Mouse (Mus musculus) spleen, postnatal 36 days (tissue): ENCODE results near the gene Hspb9.

Experiments used
- DNase-seq, 2 experiments: peaks; one replicate each; pipeline ENCODE4 v3.0.0; 2022; ENCODE audit warnings: low spot score in 2 of 2, mixed read lengths in 1 of 2

Gene Hspb9

DNA sequence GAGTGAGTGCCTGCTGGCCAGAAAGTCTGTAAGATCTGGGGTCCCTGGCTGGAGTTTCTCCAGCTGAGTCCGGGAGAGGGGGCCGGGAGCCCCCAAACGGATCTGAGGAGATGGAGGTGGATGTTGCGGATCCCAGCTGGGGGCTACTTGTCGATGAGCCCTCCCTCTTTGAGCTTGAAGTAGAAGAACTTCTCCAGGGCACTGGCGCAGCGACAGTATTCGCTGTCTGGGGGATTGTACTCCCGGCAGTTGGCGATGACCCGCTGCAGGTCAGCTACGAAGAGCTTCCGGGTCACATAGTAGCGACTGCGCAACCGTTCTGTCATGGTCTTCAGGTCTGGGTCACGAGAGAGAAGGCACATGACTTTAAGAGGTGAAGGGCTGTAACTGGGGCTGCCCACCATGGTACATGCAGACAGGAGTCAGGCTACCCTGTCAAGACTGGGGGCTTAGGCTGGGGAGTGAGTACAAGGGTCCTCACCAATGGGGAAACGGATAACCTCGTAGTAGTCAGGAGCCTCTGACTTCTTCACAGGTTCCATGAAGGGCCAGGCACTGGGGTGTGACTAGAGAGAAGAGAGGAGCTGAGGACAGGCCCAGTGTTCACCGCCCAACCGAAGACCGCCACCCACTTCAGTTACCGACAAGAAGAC, 8.4 kb upstream of the Hspb9 start:
- no peak for DNase-seq

DNA sequence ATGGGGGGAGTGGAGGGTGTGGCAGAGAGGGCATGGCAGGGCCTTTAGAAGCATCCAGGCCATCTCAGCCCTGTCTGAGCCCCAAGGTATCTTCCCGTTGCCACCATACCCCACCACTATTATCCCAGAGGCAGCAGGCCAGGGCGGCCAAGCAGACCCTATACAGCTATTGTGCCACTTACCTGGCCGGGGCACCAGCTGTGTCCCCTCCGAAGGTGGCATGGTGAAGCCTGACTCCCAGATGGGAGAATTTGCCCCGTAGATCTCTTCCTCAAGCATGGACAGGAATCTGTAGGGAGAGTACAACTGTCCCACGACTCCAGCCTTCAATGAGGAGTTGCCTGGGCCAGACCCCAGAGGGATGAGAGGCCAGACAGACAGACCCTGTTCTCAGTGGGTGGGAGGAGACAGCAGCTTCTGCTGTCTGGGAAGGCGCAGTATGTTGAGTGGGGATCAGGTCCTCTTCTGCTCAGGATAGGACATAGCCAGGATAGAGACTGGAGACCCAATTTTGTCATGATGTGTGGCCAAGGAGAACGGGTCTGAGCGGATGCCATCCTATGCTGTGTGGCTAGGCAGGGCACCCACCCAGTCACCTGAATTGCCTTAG, 4.3 kb upstream of the Hspb9 start:
- DNase-seq = no peak

DNA sequence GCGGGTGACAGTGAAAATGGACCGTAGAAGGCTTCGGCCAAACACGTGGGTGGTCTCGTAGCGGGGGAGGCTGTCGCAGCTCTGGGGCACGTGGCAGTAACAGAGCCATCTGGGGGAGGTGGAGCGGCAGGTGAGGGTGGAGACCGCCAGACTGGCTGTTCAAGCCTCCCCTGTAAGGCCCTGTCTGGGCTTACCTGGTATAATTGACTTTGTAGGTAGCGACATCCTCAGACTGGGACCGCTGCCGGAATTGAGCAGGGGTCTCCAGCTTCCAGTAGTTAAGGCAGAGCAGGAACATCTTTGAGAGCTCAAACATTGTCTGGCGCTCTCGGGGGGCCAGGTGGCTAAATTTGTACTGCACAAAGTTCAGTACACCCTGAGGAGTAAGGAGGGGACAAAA, 3.1 kb upstream of the Hspb9 start:
- DNase-seq = no peak

DNA sequence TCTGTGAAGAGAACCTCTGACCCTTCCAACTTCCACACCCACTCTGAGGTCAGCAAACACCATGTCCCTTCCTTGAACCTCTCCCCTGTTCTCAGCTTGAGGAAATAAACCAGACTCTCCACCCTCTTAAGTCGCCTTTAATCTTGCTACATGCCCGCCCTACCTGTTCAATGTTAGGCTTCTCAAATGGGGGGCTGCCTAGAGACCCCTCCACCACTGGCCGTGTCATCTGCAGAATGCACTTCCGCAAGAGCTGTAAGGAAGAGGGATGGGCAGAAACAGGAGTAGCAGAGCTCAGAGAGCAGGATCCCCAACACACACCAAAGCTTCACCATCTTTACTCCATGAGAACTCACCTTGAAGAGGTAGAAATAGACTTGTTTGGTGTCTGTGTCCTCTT, 2.7 kb upstream of the Hspb9 start:
- DNase-seq = no peak

DNA sequence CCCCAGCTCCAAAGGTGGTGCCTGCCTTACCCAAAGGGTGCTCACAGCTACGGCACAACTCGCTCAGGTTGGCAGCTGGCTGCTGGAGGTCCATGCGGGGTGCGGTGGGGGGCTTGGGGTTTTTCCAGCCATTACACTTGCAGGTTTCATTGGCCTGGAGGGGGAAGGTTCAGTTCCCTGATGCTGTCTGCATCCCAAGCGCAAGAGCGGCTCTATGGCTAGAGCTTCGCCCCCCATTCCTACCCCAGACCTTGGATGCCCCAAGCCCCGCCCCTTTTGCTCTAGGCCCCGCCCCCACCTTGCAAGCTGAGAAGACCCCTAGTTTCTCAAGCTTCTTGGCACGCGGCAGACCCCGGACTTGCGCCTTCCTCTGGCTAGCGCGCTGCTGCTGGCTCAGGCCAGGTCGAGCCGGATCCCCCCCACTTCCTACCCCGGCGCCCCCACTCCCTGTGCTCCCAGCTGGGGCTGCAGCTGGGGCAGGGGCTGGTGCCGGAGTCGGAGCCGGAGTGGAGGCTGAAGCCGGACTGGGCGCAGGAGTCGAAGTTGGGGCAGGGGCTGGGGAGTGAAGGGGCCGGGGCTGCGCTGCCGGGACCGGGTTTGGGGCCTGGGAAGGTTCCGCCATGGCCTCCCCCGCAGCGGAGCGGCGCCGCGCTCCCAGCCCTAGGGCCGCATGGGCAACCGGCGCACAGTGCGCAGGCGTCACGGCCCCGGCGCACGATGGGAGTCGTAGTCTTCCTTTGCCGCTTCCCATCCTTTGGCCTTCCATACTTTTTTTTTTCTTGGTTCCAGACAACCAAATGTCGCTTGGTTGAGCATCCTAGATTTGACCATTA, 1.7 kb upstream of the Hspb9 start, which contains the start of gene Kat2a:
TSS of gene Kat2a (minus strand) at position 683 of the 833 bp plus-strand sequence.
- peak; percentile 77 to 80 for DNase-seq

DNA sequence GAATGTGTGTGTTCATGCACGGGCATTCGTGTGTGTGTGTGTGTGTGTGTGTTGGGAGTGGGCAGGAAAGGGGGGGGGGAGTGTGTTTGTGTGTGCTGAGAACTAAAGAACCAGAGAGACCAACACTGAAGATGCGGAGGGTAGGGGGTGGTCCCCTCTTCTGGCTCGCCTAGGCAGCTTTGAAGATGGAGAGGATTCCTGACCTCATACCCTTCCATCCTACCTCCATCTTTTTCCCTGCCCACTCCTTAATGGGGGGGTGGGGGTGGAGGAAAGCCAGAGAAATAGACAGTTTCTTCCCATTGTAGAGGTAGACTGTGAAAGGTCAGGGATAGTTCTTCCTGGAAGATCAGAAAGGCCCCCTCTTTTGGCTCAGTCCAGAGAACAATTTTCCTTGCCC, 476 bp upstream of the Hspb9 start:
- no peak for DNase-seq

DNA sequence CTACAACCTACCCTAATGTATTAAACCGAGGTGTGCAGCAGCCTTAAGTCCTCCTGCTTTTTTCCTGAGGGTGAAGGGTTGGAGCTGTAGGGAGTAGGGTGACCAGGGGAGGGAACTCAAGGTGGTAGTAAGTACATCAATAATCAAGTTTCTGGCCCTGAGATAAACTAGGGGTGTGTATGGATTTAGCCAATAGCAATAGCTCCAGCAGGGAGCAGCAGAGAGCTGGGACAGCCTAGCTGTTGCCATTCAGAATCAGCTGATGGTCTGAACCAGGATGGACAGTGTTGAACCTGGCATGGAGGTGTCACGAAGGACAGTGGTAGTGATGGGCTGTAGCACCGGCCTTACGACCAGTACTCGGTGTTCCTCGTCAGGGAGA, 875 bp downstream of the Hspb9 start:
- DNase-seq = peak; percentile 67 to 72

DNA sequence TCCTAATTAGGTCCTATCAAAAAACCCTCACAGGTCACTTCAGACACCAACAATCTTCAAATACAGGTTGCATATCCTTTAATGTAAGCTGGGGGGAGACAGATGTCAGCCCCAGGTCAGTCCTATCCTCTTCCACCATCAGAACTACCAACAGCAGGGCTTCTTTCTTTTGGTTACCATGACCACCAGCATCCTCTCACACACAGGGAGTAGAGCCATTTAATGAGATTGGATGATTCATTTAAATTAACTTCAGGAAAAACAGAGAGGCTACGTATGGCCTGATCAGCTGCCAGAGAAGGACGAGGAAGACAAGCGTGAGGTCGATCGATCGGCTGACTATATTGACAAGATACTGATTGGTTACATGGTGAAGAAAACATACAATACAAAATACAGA, 1.3 kb downstream of the Hspb9 start:
- no peak for DNase-seq

DNA sequence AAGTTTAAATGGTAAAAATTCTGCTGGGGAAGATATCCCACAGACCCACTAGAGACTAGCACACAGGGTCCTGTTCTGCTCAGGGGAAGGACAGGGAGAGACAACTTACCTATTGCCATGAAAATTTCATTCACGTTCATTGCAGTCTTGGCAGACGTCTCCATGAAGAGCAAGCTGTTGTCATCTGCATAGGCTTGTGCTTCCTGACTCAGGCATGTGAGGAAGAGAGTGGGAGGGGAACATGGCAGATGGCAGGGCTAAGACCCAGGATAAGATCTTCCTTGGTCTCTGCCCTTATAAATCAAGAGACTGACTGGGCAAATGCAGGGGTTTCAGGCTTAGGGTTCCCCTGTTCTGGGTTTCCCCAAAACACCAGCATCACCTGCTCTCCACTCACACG, 3.0 kb downstream of the Hspb9 start:
- DNase-seq = no peak

DNA sequence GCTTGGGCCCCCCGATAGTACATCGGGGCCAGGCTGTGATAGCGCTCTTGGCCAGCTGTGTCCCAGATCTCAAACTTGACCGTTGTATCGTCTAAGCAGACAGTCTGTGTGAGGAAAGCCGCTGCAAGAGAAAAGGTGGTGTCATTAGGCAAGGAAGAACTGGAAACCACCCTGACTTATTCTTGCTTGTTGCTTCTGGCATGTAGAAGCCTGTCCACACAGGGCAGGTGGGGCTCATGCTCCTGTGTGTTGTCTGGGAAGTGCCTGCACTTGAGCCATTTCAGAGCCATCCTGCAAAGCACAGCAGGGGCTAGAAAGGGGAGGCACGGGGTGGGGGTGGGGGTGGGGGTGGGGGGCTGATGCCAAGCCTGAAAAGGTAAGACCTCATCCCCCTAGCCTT, 4.8 kb downstream of the Hspb9 start:
- DNase-seq = no peak

DNA sequence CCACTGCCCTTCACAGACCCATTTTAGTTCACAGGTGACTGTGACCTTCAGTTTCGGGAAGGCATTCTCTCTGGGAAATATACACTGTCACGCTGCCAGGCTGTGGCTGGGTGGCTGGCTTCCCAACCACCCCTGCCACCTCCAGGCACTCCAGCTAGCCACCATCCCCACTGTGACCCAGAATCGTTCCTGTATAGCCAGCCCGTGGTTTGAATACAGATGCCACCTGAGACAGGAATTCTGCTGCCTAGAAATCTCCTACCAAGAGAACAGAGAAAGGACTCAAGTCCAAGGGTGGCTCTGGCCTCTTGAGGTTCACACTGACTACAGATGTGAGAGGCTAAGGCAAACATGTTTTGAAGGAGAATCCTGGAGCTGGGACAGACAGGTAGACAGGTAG, 5.2 kb downstream of the Hspb9 start:
- no peak for DNase-seq

DNA sequence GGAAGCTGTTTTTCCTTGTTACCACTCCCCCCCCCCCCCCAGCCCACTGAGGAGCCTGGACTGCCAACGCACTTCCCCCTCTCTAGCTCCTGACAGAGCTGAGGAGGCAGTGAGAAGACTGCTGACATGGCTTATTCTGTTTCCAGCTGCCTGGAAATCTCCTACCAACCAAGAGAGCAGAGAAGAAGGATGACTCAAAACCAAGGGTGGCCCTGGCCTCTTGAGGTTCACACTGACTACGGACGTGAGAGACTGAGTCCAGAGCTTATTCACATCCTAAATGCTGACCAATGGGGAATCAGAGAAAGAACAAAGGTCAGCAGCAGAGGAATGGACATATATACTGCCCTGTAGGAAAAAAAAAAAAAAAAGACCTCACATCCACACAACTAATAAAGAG, 5.7 kb downstream of the Hspb9 start:
- no peak for DNase-seq

DNA sequence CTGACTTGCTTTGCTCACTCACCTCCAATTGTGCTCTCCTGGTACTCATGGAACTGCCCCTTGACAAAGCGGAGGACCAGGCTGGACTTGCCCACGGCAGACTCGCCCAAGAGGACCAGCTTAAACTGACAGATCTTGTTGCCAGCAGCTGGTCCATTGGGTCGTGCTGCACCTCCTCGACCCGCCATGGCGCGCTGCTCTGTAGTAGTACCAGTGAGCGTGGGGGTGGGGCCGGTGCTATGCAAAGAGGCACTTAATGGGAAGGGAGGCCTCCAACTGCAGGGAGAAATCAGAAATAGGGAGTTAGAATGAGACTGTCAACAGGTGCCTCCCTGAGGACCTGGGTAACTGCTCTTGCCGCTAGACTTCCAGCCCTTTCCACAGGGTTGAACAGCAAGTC, 6.2 kb downstream of the Hspb9 start:
- no peak for DNase-seq

DNA sequence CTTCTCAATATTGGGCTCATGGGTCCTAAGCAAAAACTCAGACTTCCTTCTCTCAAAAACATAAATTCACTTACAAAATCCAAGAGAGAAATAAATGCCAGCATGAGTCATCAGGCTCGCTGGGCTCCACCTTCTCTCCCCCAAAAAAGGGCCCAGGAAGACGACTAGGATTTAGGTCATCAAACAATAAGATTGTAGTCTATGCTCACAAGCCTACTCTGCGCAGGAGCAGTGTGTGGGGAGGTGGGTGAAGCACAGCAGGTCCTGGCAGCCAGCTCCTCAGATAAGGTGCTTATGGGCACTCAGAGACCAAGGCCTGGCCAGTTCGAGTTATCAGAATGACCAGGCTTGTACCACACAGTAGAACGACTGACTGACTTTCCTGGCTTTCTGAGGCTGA, 6.7 kb downstream of the Hspb9 start:
- no peak for DNase-seq

DNA sequence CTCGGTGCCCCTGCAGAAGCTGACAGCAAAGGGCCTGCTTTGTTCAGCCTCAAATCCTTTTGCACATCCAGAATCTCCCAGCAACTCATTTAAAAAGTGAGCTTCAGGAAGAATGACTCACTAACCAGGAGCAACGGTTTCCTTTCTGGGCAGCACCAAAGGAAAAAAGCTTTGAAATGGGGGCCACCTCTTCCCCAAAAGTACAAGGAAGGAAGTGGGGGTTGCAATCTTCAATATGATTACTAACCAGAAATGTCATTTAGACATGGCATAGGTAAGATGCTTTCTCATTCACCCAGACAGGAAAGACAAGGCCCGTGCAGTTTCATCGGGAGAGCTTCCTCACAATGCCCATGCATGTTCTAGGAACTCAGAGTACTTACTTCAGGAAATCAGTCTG, 7.6 kb downstream of the Hspb9 start:
- DNase-seq = no peak

DNA sequence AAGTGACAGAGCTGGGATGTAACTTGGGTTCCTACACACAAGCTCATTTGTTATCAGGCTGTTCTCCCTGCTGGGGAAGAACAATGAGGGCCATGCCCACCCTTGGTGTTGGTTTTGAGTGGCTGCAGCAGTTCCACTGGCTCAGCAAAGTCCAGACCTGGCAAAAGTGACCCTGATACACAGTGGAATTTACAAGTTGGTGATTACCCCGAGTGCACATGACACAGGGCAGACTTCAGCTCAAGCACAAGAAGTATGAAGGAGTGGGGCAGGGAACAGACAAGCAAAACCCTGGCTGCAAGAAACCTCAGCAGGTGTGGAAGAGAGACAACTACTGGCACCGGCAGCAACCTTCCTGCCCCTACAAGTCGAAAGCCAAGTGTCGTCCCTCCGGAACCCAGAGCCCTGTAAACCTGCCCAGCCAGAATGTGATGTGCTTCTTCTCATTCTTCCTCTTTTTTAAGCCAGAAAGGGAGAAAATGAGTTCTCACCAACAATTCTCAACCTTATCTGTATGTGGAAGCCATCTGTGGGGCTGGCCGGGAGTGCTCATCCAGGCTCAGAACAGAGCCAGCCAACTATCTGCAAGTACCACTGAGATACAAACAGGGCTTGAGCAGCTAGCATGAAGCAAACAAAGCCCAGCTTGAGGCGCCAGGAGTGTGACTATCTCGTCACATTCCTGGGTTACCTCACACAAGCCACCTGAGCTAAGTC, 8.3 kb downstream of the Hspb9 start:
- no peak for DNase-seq

DNA sequence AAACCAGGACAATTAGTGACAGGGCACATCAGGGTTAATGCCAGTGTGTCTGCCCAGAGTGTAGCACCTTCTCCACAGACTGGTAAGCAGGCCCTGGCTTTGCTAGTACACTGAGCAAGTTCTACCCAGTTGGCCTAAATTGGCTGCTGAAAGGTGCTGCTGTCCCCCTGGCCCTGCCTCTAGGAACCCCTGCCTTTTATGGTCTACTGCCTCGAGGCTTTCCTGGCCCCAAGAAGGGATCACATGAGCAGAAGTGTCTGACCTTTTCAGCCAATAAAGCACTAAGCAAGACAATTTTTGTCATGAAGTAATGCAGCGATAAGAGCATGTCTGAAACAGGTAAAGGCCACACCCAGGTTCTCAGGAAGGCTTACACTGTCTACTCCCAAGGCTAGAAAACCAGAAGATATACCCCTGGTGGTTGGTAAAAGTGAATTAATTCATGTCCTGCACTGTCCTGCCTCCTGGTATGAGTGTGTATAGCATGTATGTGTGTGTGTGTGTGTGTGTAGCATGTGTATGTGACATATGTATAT, 8.9 kb downstream of the Hspb9 start:
- no peak for DNase-seq

DNA sequence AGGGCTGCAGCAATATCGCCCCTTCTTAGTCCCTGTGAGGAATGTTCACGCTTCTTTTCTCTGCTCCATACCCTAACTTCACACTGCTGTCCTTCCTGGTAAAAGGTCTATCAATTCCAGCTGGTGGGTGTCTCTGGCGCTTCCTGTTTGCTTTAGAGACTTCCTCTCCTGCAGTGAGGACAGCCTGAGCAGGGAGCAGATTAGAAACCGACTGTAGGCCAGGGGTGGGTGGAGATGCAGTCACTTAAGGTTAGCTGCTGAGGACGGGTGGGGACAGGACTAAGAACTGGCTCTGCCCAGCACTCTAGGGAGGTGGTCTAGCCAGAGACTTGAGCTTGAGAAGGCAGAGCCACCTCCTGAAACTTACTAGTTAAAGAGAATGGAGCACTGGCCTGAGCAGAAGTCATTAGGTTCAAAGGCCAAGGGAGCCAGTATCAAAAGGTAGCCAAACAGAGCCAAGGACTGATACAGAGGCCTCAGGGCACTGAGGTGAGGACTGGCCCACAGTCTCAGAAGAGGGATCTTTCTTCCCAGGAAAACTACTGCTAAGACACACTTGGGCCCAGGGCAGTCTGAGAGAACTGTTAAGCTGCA, 11.4 kb downstream of the Hspb9 start:
- DNase-seq = no peak

DNA sequence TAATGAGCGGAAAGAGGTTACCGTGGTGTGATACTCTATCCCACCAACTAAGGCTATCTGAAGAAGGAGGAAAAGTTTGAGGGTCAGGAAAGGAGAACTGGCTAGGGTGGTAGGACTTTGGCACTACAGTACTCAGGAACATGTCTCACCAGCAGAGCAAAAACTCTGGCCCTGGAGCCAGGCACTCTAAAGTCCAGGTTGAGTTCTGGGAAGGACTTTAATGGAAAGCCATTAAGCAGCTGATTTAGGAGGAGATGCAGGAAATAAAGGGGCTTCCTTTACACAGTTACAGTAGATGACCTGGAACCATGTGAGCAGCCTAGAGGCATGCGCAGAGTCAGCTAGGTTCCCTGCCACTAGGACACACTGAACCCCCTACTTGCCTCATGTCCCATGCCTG, 13.6 kb downstream of the Hspb9 start:
- no peak for DNase-seq

DNA sequence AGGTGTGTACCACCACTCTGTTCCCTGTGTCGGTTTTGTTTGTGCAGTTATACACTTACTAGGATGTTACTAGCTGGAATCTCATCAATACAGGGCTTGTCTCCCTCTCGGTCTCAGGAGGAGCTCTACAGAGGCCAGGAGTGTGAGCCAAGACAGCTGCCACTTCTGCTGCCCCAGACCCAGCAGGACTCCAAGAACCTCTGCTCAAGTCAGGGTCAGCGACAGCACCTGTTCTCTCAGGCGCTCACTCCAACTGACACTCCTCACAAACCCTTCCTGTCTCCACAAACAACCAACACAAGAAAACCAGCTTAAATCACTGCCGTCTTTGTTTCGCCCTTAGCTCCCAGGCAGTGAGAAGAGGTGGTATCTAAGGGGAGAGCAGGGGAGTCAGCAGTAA, 15.0 kb downstream of the Hspb9 start:
- no peak for DNase-seq

DNA sequence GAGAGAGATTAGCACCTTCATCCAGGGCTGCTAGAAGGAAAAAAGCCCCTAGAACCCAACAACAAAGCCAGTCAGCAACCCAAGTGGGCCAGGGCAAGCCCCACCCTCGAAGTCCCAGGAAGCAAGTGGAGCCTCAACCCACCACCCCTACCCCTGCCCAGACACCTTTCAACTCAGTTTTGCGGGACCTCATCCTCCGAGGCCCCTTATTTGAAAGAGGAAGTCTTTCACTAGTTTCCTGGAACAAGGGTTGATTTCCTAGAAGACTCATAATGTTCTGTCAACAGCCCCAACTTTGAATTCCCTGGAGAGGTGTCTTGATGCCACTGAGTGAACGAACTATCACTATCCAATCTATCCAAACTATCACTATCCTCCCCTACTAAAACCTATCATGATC, 16.3 kb downstream of the Hspb9 start:
- no peak for DNase-seq
